Mouse (Mus musculus) stomach, postnatal 0 days (tissue): ENCODE data around the gene Hmbs.

Source experiments
- CTCF ChIP-seq: IDR thresholded peaks from 2 replicates; pipeline ENCODE4 v1.5.1; 2016; ENCODE audit warnings: antibody characterized with exemption, low read depth, mild to moderate bottlenecking, moderate library complexity
- EP300 ChIP-seq: optimal IDR thresholded peaks from 2 replicates; pipeline ENCODE3; 2016; ENCODE audit warnings: antibody characterized with exemption

DNA sequence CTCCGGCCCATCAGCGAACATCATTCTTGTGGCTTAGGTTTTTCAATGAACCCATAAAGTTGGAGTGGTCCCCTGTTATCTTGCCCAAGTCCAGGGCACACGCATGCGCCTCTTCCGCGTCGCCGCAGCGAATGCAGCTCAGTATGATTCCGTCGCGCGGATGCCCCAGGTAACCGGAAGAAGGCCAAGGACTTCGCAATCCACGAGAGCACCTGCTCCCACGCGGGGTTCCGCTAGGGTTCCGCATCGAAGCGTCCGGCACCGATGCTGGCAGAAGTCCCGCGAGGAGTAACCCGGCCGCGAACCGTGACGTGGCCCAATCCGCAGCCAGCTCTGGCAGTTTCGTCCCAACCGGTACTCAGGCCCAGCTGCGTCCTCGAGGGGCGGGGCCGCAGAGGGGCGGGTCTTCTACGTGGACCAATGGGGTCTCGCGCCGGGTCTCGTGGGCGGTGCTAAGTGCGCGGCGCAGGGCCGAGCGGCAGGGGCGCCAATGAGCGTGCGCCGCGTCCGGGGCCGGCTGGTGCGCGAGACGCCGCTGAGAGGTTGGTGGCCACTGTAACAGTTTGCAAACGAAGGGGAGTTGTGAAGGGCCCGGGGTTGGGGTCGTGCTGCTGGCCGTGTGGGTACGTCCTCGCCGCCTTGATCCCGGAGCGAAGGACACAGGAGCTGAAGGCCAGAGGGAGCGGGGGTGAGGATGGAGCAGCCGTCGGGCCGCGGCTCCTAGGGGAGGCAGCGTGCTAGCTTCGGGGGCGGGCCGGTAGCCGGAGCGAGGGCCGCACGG, 35.2 kb upstream of the Hmbs start, which contains the start of gene Hyou1:
- TF ChIP-seq CTCF (peak; percentile 61), EP300 (no peak)
